Mouse (Mus musculus) cerebellum, adult 2 months (tissue): ENCODE measurements at regions not wholly inside any gene's neighbourhood (a gene's known extent, or its start where the extent isn't known, plus 50 kb on each side); places are given as distances from the start of the nearest gene placed in this dataset.

Experiments
- CTCF ChIP-seq: fragments of 200-500 bp; IDR thresholded peaks from 2 replicates; pipeline ENCODE4 v1.5.1; 2011; ENCODE audit warnings: low read depth, mild to moderate bottlenecking, control low read depth, low read length, moderate library complexity, borderline replicate concordance; ENCODE audit not compliant: insufficient read depth
- POLR2A ChIP-seq: fragments of 200-500 bp; IDR thresholded peaks from 2 replicates; pipeline ENCODE4 v1.6.1; 2011; ENCODE audit warnings: low read length, control low read depth, borderline replicate concordance; ENCODE audit not compliant: insufficient read depth

- TF ChIP-seq CTCF (no peak), POLR2A (no peak)
These were observed 348.9 kb upstream of the Slc24a5 start for GRCm38 (mm10) chr2:124718985-124719384.
